Mouse (Mus musculus): ENCODE measurements around the gene Il21r. TPM values are rescaled to one million over a fixed set of nuclear protein-coding genes. Genes with fewer than 3 reads are reported as not detected.

The Il21r gene
- polyA plus RNA-seq (2012; rRNA removed) = 0.64 and 0.80 TPM in 2 replicates

GRCm38 (mm10) chr7:125603185-125603631 is at the start of gene Il21r:
TSS of gene Il21r (plus strand) at chr7:125603429.

Other genes with a start within 250 kb of the Il21r start
- gene Kdm8, start 158.8 kb upstream of the Il21r start, polyA plus RNA-seq (2012; rRNA removed) = 6.7 and 7.9 TPM in 2 replicates
- gene Nsmce1, start 111.8 kb upstream of the Il21r start, polyA plus RNA-seq (2012; rRNA removed) = 74.5 and 78.1 TPM in 2 replicates
- gene Il4ra, start 51.3 kb upstream of the Il21r start, polyA plus RNA-seq (2012; rRNA removed) = 4.3 and 7.6 TPM in 2 replicates
- 49.3 and 51.4 TPM in 2 replicates for gene Gtf3c1, start 104.4 kb downstream of the Il21r start, polyA plus RNA-seq (2012; rRNA removed)
- gene D430042O09Rik, start 104.5 kb downstream of the Il21r start, polyA plus RNA-seq (2012; rRNA removed) = 18.3 and 18.9 TPM in 2 replicates